Mouse (Mus musculus) lung, embryonic 15.5 days (tissue): Measurements from ENCODE around the gene Cdh4. TPM values are rescaled to one million over a fixed set of nuclear protein-coding genes. Genes with fewer than 3 reads are reported as not detected.

ENCODE experiments used
- ATAC-seq: fragments of 200-750 bp; cut with Nextera tagmentation; 2 replicates; pipeline ENCODE4 v1.8.0; 2017; ENCODE audit warnings: moderate number of reproducible peaks, borderline replicate concordance; ENCODE audit not compliant: low FRiP score, low TSS enrichment; ENCODE audit errors: extremely low read depth
- H3K27ac ChIP-seq: fragments of 300-500 bp; sonication (generic); 2 replicates; pipeline ENCODE4 v1.5.1; 2015; ENCODE audit warnings: moderate library complexity, mild to moderate bottlenecking, inconsistent platforms
- H3K27me3 ChIP-seq: fragments of 300-500 bp; sonication (generic); 2 replicates; pipeline ENCODE4 v1.6.1; 2015; ENCODE audit warnings: inconsistent platforms
- H3K36me3 ChIP-seq: fragments of 300-500 bp; sonication (generic); 2 replicates; pipeline ENCODE4 v1.6.1; 2015; ENCODE audit warnings: inconsistent platforms
- H3K4me1 ChIP-seq: fragments of 300-500 bp; sonication (generic); 2 replicates; pipeline ENCODE4 v1.6.1; 2015; ENCODE audit warnings: inconsistent platforms
- H3K4me2 ChIP-seq: fragments of 300-500 bp; sonication (generic); 2 replicates; pipeline ENCODE4 v1.6.1; 2015; ENCODE audit warnings: inconsistent platforms, mild to moderate bottlenecking, moderate library complexity
- H3K4me3 ChIP-seq: fragments of 300-500 bp; sonication (generic); 2 replicates; pipeline ENCODE4 v1.5.1; 2015; ENCODE audit warnings: mild to moderate bottlenecking, inconsistent platforms
- H3K9ac ChIP-seq: fragments of 300-500 bp; sonication (generic); 2 replicates; pipeline ENCODE4 v1.6.1; 2015; ENCODE audit warnings: inconsistent platforms
- H3K9me3 ChIP-seq: fragments of 300-500 bp; sonication (generic); 2 replicates; pipeline ENCODE4 v1.6.1; 2016; ENCODE audit warnings: inconsistent platforms
- WGBS: fragments of 180-500 bp; shearing (Covaris S2); methylation state at CpG from one replicate; pipeline ENCODE4 v1.1.7; 2015; 5-methylcytosine and 5-hydroxymethylcytosine counted together
- polyA plus RNA-seq: library from polyadenylated mRNA; unstranded; fragments of >200 nt; fragmentation: Nextera tagmentation; extraction: Ambion mirVana; gene quantifications from 2 replicates; pipeline ENCODE4 v1.2.1, GENCODE M21; 2015

The Cdh4 gene
- polyA plus RNA-seq, 1 experiment from 2014 or later = 7.3 TPM

- Histone ChIP-seq H3K4me2 (no peak overlapping the region), H3K9ac (no peak overlapping the region), H3K9me3 (no peaks in the 10 kb centered on the region), H3K27me3 (no peaks in the 10 kb centered on the region), H3K4me1 (no peaks in the 10 kb centered on the region), H3K27ac (no peak overlapping the region), H3K4me3 (no peak overlapping the region), H3K36me3 (no peaks in the 10 kb centered on the region)
- 68% methylated on average over 3 of the region's 3 CpGs for WGBS
- no peak for ATAC-seq
Observed at GRCm38 (mm10) chr2:179862676-179863075, 420.4 kb downstream of the Cdh4 start.

- no peak for ATAC-seq
- no peak overlapping the region for H3K27ac ChIP-seq
- no peak overlapping the region for H3K9ac ChIP-seq
- H3K4me3 ChIP-seq = no peak overlapping the region
- H3K4me1 ChIP-seq = 0 out of 2 replicates have a peak, but pooled peaks cover 3% of the 10 kb centered on the region
- H3K36me3 ChIP-seq = no peaks in the 10 kb centered on the region
- H3K4me2 ChIP-seq = no peak overlapping the region
- no peaks in the 10 kb centered on the region for H3K27me3 ChIP-seq
- WGBS = 65% methylated on average over 3 of the region's 3 CpGs
- H3K9me3 ChIP-seq = no peaks in the 10 kb centered on the region
Observed at GRCm38 (mm10) chr2:179863266-179863665, 421.0 kb downstream of the Cdh4 start.

GRCm38 (mm10) chr2:179865097-179865496 lies 422.9 kb downstream of the Cdh4 start:
- WGBS = 68% methylated on average over 5 of the region's 5 CpGs
- H3K36me3 ChIP-seq = no peaks in the 10 kb centered on the region
- no peaks in the 10 kb centered on the region for H3K9me3 ChIP-seq
- 0 out of 2 replicates have a peak, but pooled peaks cover 3% of the 10 kb centered on the region for H3K4me1 ChIP-seq
- no peak for ATAC-seq
- H3K4me2 ChIP-seq = no peak overlapping the region
- H3K4me3 ChIP-seq = no peak overlapping the region
- H3K27ac ChIP-seq = no peak overlapping the region
- no peaks in the 10 kb centered on the region for H3K27me3 ChIP-seq
- H3K9ac ChIP-seq = no peak overlapping the region

DNA sequence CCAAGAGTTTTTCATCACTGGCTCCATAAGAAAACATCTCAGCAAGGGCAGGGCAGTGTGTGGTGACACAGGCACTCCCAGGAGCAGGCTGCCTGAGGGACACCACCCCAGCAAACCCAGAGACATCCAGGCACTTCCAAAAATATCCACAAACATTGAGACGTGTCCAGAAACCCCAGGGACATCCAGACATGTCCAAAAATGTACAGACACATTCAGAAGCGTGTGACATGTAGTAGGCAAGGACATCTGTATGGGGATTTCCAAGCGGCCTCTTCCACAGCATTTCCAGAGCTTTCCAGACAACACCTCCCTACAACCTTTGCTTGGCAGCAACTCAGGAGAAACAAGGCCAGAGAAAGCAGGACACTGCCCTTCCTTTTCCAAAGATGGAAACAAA lies 425.4 kb downstream of the Cdh4 start:
- H3K4me1 ChIP-seq = 0 out of 2 replicates have a peak, but pooled peaks cover 3% of the 10 kb centered on the region
- 52% methylated on average over 3 of the region's 3 CpGs for WGBS
- H3K36me3 ChIP-seq = no peaks in the 10 kb centered on the region
- H3K27ac ChIP-seq = no peak overlapping the region
- H3K9ac ChIP-seq = no peak overlapping the region
- no peak overlapping the region for H3K4me2 ChIP-seq
- no peak for ATAC-seq
- no peaks in the 10 kb centered on the region for H3K9me3 ChIP-seq
- H3K27me3 ChIP-seq = no peaks in the 10 kb centered on the region
- no peak overlapping the region for H3K4me3 ChIP-seq

GRCm38 (mm10) chr2:179869871-179870270 lies 427.6 kb downstream of the Cdh4 start:
- Histone ChIP-seq H3K4me2 (no peak overlapping the region), H3K9me3 (no peaks in the 10 kb centered on the region), H3K27ac (no peak overlapping the region), H3K36me3 (no peaks in the 10 kb centered on the region), H3K4me3 (no peak overlapping the region), H3K9ac (no peak overlapping the region), H3K27me3 (no peaks in the 10 kb centered on the region), H3K4me1 (0 out of 2 replicates have a peak, but pooled peaks cover 3% of the 10 kb centered on the region)
- 31% methylated on average over 2 of the region's 2 CpGs for WGBS
- no peak for ATAC-seq

- 0 out of 2 replicates have a peak, but pooled peaks cover 3% of the 10 kb centered on the region for H3K27me3 ChIP-seq
- no peak overlapping the region for H3K4me2 ChIP-seq
- no peaks in the 10 kb centered on the region for H3K36me3 ChIP-seq
- no peak for ATAC-seq
- H3K27ac ChIP-seq = no peak overlapping the region
- 0 out of 2 replicates have a peak, but pooled peaks cover 3% of the 10 kb centered on the region for H3K4me1 ChIP-seq
- H3K9ac ChIP-seq = no peak overlapping the region
- 60% methylated on average over 5 of the region's 5 CpGs for WGBS
- no peak overlapping the region for H3K4me3 ChIP-seq
- H3K9me3 ChIP-seq = no peaks in the 10 kb centered on the region
Observed at GRCm38 (mm10) chr2:179872724-179873123, 430.5 kb downstream of the Cdh4 start.

GRCm38 (mm10) chr2:179873315-179873714 lies 431.1 kb downstream of the Cdh4 start:
- no peak overlapping the region for H3K27ac ChIP-seq
- H3K4me1 ChIP-seq = no peaks in the 10 kb centered on the region
- no peak overlapping the region for H3K4me2 ChIP-seq
- no peak for ATAC-seq
- no peaks in the 10 kb centered on the region for H3K9me3 ChIP-seq
- WGBS = 32% methylated on average over 5 of the region's 5 CpGs
- H3K4me3 ChIP-seq = no peak overlapping the region
- 0 out of 2 replicates have a peak, but pooled peaks cover 3% of the 10 kb centered on the region for H3K27me3 ChIP-seq
- H3K9ac ChIP-seq = no peak overlapping the region
- H3K36me3 ChIP-seq = no peaks in the 10 kb centered on the region

- Histone ChIP-seq H3K27me3 (0 out of 2 replicates have a peak, but pooled peaks cover 3% of the 10 kb centered on the region), H3K9ac (no peak overlapping the region), H3K4me3 (no peak overlapping the region), H3K4me1 (no peaks in the 10 kb centered on the region), H3K4me2 (no peak overlapping the region), H3K27ac (no peak overlapping the region), H3K36me3 (no peaks in the 10 kb centered on the region), H3K9me3 (no peaks in the 10 kb centered on the region)
- WGBS = 8% methylated on average over 3 of the region's 3 CpGs
- no peak for ATAC-seq
Observed at GRCm38 (mm10) chr2:179875147-179875546, 432.9 kb downstream of the Cdh4 start.

- no peak overlapping the region for H3K4me2 ChIP-seq
- WGBS = 56% methylated on average over 9 of the region's 9 CpGs
- H3K27me3 ChIP-seq = 0 out of 2 replicates have a peak, but pooled peaks cover 3% of the 10 kb centered on the region
- no peaks in the 10 kb centered on the region for H3K9me3 ChIP-seq
- H3K27ac ChIP-seq = no peak overlapping the region
- H3K4me3 ChIP-seq = no peak overlapping the region
- no peak overlapping the region for H3K9ac ChIP-seq
- no peaks in the 10 kb centered on the region for H3K4me1 ChIP-seq
- no peak for ATAC-seq
- no peaks in the 10 kb centered on the region for H3K36me3 ChIP-seq
Observed at GRCm38 (mm10) chr2:179877551-179878215, 435.5 kb downstream of the Cdh4 start.

DNA sequence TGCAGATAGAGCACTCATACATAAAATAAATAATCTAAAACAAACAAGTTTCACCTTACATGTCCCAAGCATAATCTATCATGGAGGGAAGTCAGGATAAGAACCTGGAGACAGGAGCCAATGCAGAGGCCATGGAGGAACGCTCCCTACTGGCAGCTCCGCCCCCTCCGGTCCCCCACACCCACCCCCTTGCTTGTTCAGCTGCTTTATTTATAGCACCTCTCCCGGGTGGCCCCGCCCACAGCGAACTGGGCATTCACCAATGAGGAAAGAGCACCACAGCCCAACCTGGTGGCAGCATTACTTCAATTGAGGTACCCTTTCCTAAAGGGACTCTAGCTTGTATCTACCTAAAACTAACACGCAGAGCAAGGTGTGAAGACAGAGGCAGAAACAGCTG lies 442.3 kb downstream of the Cdh4 start:
- WGBS = 31% methylated on average over 7 of the region's 7 CpGs
- H3K27ac ChIP-seq = no peak overlapping the region

GRCm38 (mm10) chr2:179891048-179891447 lies 448.8 kb downstream of the Cdh4 start:
- no peak overlapping the region for H3K27ac ChIP-seq
- H3K9me3 ChIP-seq = no peaks in the 10 kb centered on the region
- 57% methylated on average over 3 of the region's 3 CpGs for WGBS
- H3K4me3 ChIP-seq = no peak overlapping the region
- H3K36me3 ChIP-seq = no peaks in the 10 kb centered on the region
- no peaks in the 10 kb centered on the region for H3K27me3 ChIP-seq
- H3K9ac ChIP-seq = no peak overlapping the region
- no peak for ATAC-seq
- H3K4me2 ChIP-seq = no peak overlapping the region
- no peaks in the 10 kb centered on the region for H3K4me1 ChIP-seq

More for the DNA sequence above, 442.3 kb downstream of the Cdh4 start:
- H3K36me3 ChIP-seq = no peaks in the 10 kb centered on the region
- no peak for ATAC-seq
- no peaks in the 10 kb centered on the region for H3K27me3 ChIP-seq
- H3K4me1 ChIP-seq = no peaks in the 10 kb centered on the region
- H3K4me2 ChIP-seq = no peak overlapping the region
- H3K9ac ChIP-seq = no peak overlapping the region
- H3K9me3 ChIP-seq = no peaks in the 10 kb centered on the region
- H3K4me3 ChIP-seq = no peak overlapping the region

DNA sequence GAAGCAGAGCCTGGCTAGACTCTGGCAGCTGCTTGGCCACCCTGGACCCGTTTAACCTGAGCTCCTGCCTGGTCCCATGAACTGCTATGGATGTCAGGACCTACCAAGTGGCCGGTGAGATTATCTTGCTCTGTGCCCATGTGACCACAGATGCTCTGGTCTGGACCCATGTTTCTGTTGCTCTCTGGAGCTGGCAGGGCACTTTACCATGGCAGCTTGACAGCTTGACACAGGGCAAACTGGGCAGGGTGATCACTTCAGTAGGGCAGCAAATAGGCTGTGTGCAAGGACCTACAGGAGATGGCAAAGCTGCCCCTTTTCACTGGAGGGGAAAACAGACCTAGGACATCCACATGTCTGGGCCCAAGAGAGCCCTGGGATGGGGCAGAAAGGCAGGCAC lies 454.7 kb downstream of the Cdh4 start:
- Histone ChIP-seq H3K9me3 (no peaks in the 10 kb centered on the region), H3K27ac (no peak overlapping the region), H3K27me3 (no peaks in the 10 kb centered on the region), H3K9ac (no peak overlapping the region), H3K4me3 (no peak overlapping the region), H3K4me2 (no peak overlapping the region), H3K4me1 (no peaks in the 10 kb centered on the region), H3K36me3 (no peaks in the 10 kb centered on the region)
- no peak for ATAC-seq
- 82% methylated on average over 2 of the region's 2 CpGs for WGBS
